Mouse (Mus musculus): Measurements from ENCODE around the gene Olfr746. TPM values are rescaled to one million over a fixed set of nuclear protein-coding genes. Genes with fewer than 3 reads are reported as not detected.

The Olfr746 gene
- polyA plus RNA-seq (2015; fragmentation: Nextera tagmentation; extraction: Ambion mirVana) = not detected in 2 replicates

GRCm38 (mm10) chr14:50646783-50647182, at the start of gene Olfr746:
TSS of gene Olfr746 (plus strand) at chr14:50647083.
- Histone ChIP-seq H3K4me3 (no peak within 1 kb of the TSS), H3K27me3 (no peaks in the 10 kb centered on the region), H3K9me3 (no peaks in the 10 kb centered on the region), H3K4me2 (replicated peaks) (no peak within 1 kb of the TSS), H3K4me1 (no peaks in the 10 kb centered on the region), H3K36me3 (no peaks in the 10 kb centered on the region), H3K27ac (replicated peaks) (no peak within 1 kb of the TSS), H3K9ac (replicated peaks) (no peak within 1 kb of the TSS)
- ATAC-seq (replicated peaks) = no peak

DNA sequence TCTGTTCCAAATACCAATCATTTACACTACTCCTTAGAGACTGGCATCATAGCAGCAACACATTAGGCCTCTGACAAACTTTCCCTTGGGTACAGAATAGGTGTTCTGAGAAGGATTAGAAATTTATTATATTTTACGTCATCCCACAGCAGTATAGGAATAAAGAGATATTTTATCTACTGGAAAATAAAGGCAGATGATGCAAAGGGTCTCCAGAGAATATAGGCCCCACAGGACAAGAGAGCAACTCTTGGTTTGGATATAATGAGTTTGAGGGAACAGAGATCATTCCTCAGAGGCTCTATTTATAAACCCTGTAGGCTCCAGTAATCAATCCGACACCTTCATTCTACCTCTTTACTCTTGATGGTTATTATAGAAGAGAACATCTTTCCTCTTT, 32.3 kb upstream of the Olfr746 start, which contains the start of gene Olfr744:
TSS of gene Olfr744 (plus strand) at position 301 of the 400 bp plus-strand sequence.
- Histone ChIP-seq H3K9ac (replicated peaks) (no peak within 1 kb of the TSS), H3K27me3 (no peaks in the 10 kb centered on the region), H3K4me2 (replicated peaks) (no peak within 1 kb of the TSS), H3K4me3 (no peak within 1 kb of the TSS), H3K9me3 (no peaks in the 10 kb centered on the region), H3K4me1 (no peaks in the 10 kb centered on the region), H3K27ac (replicated peaks) (no peak within 1 kb of the TSS), H3K36me3 (no peaks in the 10 kb centered on the region)
- no peak for ATAC-seq (replicated peaks)
- WGBS = 94% methylated on average over 2 of the region's 2 CpGs

DNA sequence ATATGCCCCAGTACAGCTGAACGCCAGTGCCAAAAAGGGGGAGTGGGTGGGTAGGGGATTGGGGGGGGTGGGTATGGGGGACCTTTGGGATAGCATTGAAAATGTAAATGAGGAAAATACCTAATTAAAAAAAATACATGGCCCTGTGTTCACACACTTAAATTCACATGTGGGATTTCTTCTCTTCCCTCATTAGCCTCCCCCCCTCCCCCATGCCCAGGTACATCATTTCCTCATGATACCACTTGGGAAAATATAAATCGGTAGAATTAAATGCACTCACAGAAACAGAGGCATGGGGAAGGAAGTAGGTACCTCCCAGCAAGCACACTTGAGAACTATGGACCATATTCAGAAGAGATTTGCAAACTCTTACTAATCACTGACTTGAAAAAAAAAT, 7.8 kb upstream of the Olfr746 start, which contains the start of gene Olfr745:
TSS of gene Olfr745 (plus strand) at position 301 of the 400 bp plus-strand sequence.
- ATAC-seq (replicated peaks) = no peak
- Histone ChIP-seq H3K9me3 (no peaks in the 10 kb centered on the region), H3K4me3 (no peak within 1 kb of the TSS), H3K27me3 (no peaks in the 10 kb centered on the region), H3K4me2 (replicated peaks) (no peak within 1 kb of the TSS), H3K36me3 (no peaks in the 10 kb centered on the region), H3K27ac (replicated peaks) (no peak within 1 kb of the TSS), H3K9ac (replicated peaks) (no peak within 1 kb of the TSS), H3K4me1 (no peaks in the 10 kb centered on the region)
- 88% methylated on average over 2 of the region's 2 CpGs for WGBS

DNA sequence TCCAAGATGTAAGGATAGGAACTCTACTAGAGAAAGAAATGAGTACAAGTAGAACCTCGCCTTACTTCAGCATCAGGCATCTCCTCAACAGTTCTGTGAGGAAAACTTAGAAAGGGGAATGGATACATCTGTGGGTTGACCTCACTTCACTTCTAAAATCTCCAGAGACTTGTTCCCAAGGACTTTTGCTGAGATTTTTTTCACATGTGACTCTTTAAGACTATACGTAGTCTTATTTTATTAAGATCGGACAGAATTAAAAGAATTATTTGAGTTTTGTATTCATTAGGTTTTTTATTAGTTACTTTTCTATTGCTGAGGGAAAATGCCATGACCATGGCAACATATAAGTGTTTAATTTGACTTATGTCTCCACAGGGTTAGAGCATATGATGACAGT, 46.2 kb downstream of the Olfr746 start, which contains the start of gene Olfr747:
TSS of gene Olfr747 (minus strand) at position 101 of the 400 bp plus-strand sequence.
- Histone ChIP-seq H3K4me1 (no peaks in the 10 kb centered on the region), H3K27me3 (no peaks in the 10 kb centered on the region), H3K4me2 (replicated peaks) (no peak within 1 kb of the TSS), H3K4me3 (no peak within 1 kb of the TSS), H3K27ac (replicated peaks) (no peak within 1 kb of the TSS), H3K9ac (replicated peaks) (no peak within 1 kb of the TSS), H3K9me3 (no peaks in the 10 kb centered on the region), H3K36me3 (no peaks in the 10 kb centered on the region)
- ATAC-seq (replicated peaks) = no peak
- WGBS = 90% methylated on average over 3 of the region's 3 CpGs

Other genes with a start within 250 kb of the Olfr746 start
- not detected in 2 replicates for gene Olfr738, start 239.5 kb upstream of the Olfr746 start, polyA plus RNA-seq (2015; fragmentation: Nextera tagmentation; extraction: Ambion mirVana)
- not detected in 2 replicates for gene Olfr739, start 228.5 kb upstream of the Olfr746 start, polyA plus RNA-seq (2015; fragmentation: Nextera tagmentation; extraction: Ambion mirVana)
- gene Olfr740, start 201.5 kb upstream of the Olfr746 start, polyA plus RNA-seq (2015; fragmentation: Nextera tagmentation; extraction: Ambion mirVana) = not detected in 2 replicates
- not detected in 2 replicates for gene Olfr741, start 174.3 kb upstream of the Olfr746 start, polyA plus RNA-seq (2015; fragmentation: Nextera tagmentation; extraction: Ambion mirVana)
- not detected in 2 replicates for gene Olfr742, start 143.5 kb upstream of the Olfr746 start, polyA plus RNA-seq (2015; fragmentation: Nextera tagmentation; extraction: Ambion mirVana)
- gene Olfr743, start 125.2 kb upstream of the Olfr746 start, polyA plus RNA-seq (2015; fragmentation: Nextera tagmentation; extraction: Ambion mirVana) = not detected in 2 replicates
- gene Olfr744, start 32.2 kb upstream of the Olfr746 start, polyA plus RNA-seq (2015; fragmentation: Nextera tagmentation; extraction: Ambion mirVana) = not detected in 2 replicates
- not detected in 2 replicates for gene Olfr745, start 7.7 kb upstream of the Olfr746 start, polyA plus RNA-seq (2015; fragmentation: Nextera tagmentation; extraction: Ambion mirVana)
- not detected in 2 replicates for gene Olfr747, start 46.1 kb downstream of the Olfr746 start, polyA plus RNA-seq (2015; fragmentation: Nextera tagmentation; extraction: Ambion mirVana)
- not detected in 2 replicates for gene Olfr748, start 60.3 kb downstream of the Olfr746 start, polyA plus RNA-seq (2015; fragmentation: Nextera tagmentation; extraction: Ambion mirVana)
- not detected in 2 replicates for gene Olfr749, start 98.0 kb downstream of the Olfr746 start, polyA plus RNA-seq (2015; fragmentation: Nextera tagmentation; extraction: Ambion mirVana)
- 122 and 130 TPM in 2 replicates for gene Ttc5, start 138.4 kb downstream of the Olfr746 start, polyA plus RNA-seq (2015; fragmentation: Nextera tagmentation; extraction: Ambion mirVana)
- gene Ccnb1ip1, start 160.6 kb downstream of the Olfr746 start, polyA plus RNA-seq (2015; fragmentation: Nextera tagmentation; extraction: Ambion mirVana) = 0.11 TPM in 2 replicates
- 51.6 and 59.1 TPM in 2 replicates for gene Parp2, start 160.8 kb downstream of the Olfr746 start, polyA plus RNA-seq (2015; fragmentation: Nextera tagmentation; extraction: Ambion mirVana)
- 1.6 and 1.7 TPM in 2 replicates for gene Tep1, start 223.5 kb downstream of the Olfr746 start, polyA plus RNA-seq (2015; fragmentation: Nextera tagmentation; extraction: Ambion mirVana)

Data from forebrain, embryonic 15.5 days (tissue).